Mouse (Mus musculus) lung, postnatal 0 days (tissue): Measurements from ENCODE around the gene Ddx59. TPM values are rescaled to one million over a fixed set of nuclear protein-coding genes. Genes with fewer than 3 reads are reported as not detected.

Source experiments
- ATAC-seq: fragments of 200-750 bp; cut with Nextera tagmentation; 2 replicates; pipeline ENCODE4 v1.8.0; 2017; ENCODE audit warnings: moderate library complexity
- DNase-seq: peaks from one replicate; pipeline ENCODE4 v3.0.0-alpha.2; 2016; ENCODE audit warnings: low spot score
- H3K27ac ChIP-seq: fragments of 300-500 bp; sonication (generic); 2 replicates; pipeline ENCODE4 v1.5.1; 2014; ENCODE audit warnings: antibody characterized with exemption, mild to moderate bottlenecking, low read length, mixed read lengths
- H3K27me3 ChIP-seq: fragments of 300-500 bp; sonication (generic); replicated peaks from 2 replicates; pipeline ENCODE4 v1.6.1; 2014; ENCODE audit warnings: low read length, mixed read lengths; ENCODE audit not compliant: insufficient read depth
- H3K36me3 ChIP-seq: fragments of 300-500 bp; sonication (generic); 2 replicates; pipeline ENCODE4 v1.6.1; 2014; ENCODE audit warnings: low read length, mixed read lengths; ENCODE audit not compliant: insufficient read depth
- H3K4me1 ChIP-seq: fragments of 300-500 bp; sonication (generic); 2 replicates; pipeline ENCODE4 v1.6.1; 2014; ENCODE audit warnings: antibody characterized with exemption, low read depth, low read length, mixed read lengths; ENCODE audit not compliant: insufficient read depth
- H3K4me2 ChIP-seq: fragments of 300-500 bp; sonication (generic); replicated peaks from 2 replicates; pipeline ENCODE4 v1.6.1; 2014; ENCODE audit warnings: low read depth, mild to moderate bottlenecking, low read length, moderate library complexity, mixed read lengths
- H3K4me3 ChIP-seq: fragments of 300-500 bp; sonication (generic); 2 replicates; pipeline ENCODE4 v1.5.1; 2014; ENCODE audit warnings: low read depth, low read length
- H3K9ac ChIP-seq: fragments of 300-500 bp; sonication (generic); replicated peaks from 2 replicates; pipeline ENCODE4 v1.6.1; 2014; ENCODE audit warnings: low read depth, mild to moderate bottlenecking
- H3K9me3 ChIP-seq: fragments of 300-500 bp; sonication (generic); 2 replicates; pipeline ENCODE4 v1.6.1; 2016; ENCODE audit warnings: low read length, mixed read lengths
- CTCF ChIP-seq: IDR thresholded peaks from 2 replicates; pipeline ENCODE4 v1.5.1; 2016; ENCODE audit warnings: antibody characterized with exemption, mild to moderate bottlenecking
- EP300 ChIP-seq: IDR thresholded peaks from 2 replicates; pipeline ENCODE4 v1.6.1; 2016; ENCODE audit warnings: antibody characterized with exemption, mild to moderate bottlenecking, control low read depth
- WGBS: fragments of 180-500 bp; shearing (Covaris S2); extraction: QIAGEN DNeasy Blood & Tissue Kit; methylation state at CpG from one replicate; pipeline ENCODE4 v1.1.7; 2014; 5-methylcytosine and 5-hydroxymethylcytosine counted together
- polyA plus RNA-seq: library from polyadenylated mRNA; unstranded; fragments of >200 nt; fragmentation: Nextera tagmentation; extraction: Ambion mirVana; gene quantifications from 2 replicates; pipeline ENCODE4 v1.2.1, GENCODE M21; 2015

Gene Ddx59
- 8.0 and 8.5 TPM in 2 replicates for polyA plus RNA-seq

- H3K27me3 ChIP-seq = no peaks in the 10 kb centered on the region
- no peak for TF ChIP-seq CTCF
Observed at GRCm38 (mm10) chr1:136414798-136415755, at the start of gene Ddx59. TSS of gene Ddx59 (plus strand) at chr1:136415271.

GRCm38 (mm10) chr1:136365986-136366385 lies 49.1 kb upstream of the Ddx59 start:
- Histone ChIP-seq H3K27me3 (no peaks in the 10 kb centered on the region), H3K4me1 (peaks cover 9% of the 10 kb centered on the region; the same call in 1 of the 2 replicates), H3K4me3 (no peak overlapping the region), H3K9ac (no peak overlapping the region), H3K4me2 (no peak overlapping the region), H3K9me3 (no peaks in the 10 kb centered on the region), H3K36me3 (no peaks in the 10 kb centered on the region), H3K27ac (0 out of 2 replicates have a peak overlapping the region, but pooled peaks have one; percentile 14)
- 57% methylated on average over 3 of the region's 3 CpGs for WGBS
- ATAC-seq = peak; percentile 78
- TF ChIP-seq CTCF = no peak
- no peak; the same call in 1 of the 2 replicates for TF ChIP-seq EP300
- peak; percentile 84 for DNase-seq

More at GRCm38 (mm10) chr1:136414798-136415755, at the start of gene Ddx59:
- H3K4me2 ChIP-seq = peak within 1 kb of the TSS; percentile 41
- peak within 1 kb of the TSS; percentile 69 for H3K4me3 ChIP-seq
- H3K36me3 ChIP-seq = no peaks in the 10 kb centered on the region
- H3K27ac ChIP-seq = peak within 1 kb of the TSS; percentile 99
- peak within 1 kb of the TSS; percentile 88 for H3K9ac ChIP-seq
- 3% methylated on average over 78 of the region's 78 CpGs for WGBS
- H3K9me3 ChIP-seq = no peaks in the 10 kb centered on the region
- peaks cover 3% of the 10 kb centered on the region; the same call in 1 of the 2 replicates for H3K4me1 ChIP-seq
- ATAC-seq = peak; percentile 99
- peak; percentile 98 for DNase-seq

GRCm38 (mm10) chr1:136379261-136379660 lies 35.8 kb upstream of the Ddx59 start:
- 96% methylated on average over 7 of the region's 7 CpGs for WGBS
- Histone ChIP-seq H3K27ac (no peak overlapping the region), H3K9me3 (no peaks in the 10 kb centered on the region), H3K4me2 (no peak overlapping the region), H3K27me3 (no peaks in the 10 kb centered on the region), H3K9ac (no peak overlapping the region), H3K4me3 (no peak overlapping the region), H3K4me1 (peaks cover 4% of the 10 kb centered on the region; the same call in 1 of the 2 replicates), H3K36me3 (no peaks in the 10 kb centered on the region)
- DNase-seq = no peak
- ATAC-seq = no peak
- no peak for TF ChIP-seq CTCF
- no peak for TF ChIP-seq EP300

GRCm38 (mm10) chr1:136380161-136380560 lies 34.9 kb upstream of the Ddx59 start:
- Histone ChIP-seq H3K4me2 (no peak overlapping the region), H3K4me3 (no peak overlapping the region), H3K9me3 (no peaks in the 10 kb centered on the region), H3K27me3 (no peaks in the 10 kb centered on the region), H3K4me1 (peaks cover 4% of the 10 kb centered on the region; the same call in 1 of the 2 replicates), H3K9ac (no peak overlapping the region), H3K36me3 (no peaks in the 10 kb centered on the region), H3K27ac (no peak overlapping the region)
- no peak for TF ChIP-seq CTCF
- no peak for TF ChIP-seq EP300
- no peak for DNase-seq
- 83% methylated on average over 4 of the region's 4 CpGs for WGBS
- ATAC-seq = no peak

- Histone ChIP-seq H3K9ac (no peak overlapping the region), H3K4me3 (no peak overlapping the region), H3K36me3 (no peaks in the 10 kb centered on the region), H3K27ac (no peak overlapping the region), H3K4me1 (peaks cover 4% of the 10 kb centered on the region; the same call in 1 of the 2 replicates), H3K9me3 (no peaks in the 10 kb centered on the region), H3K27me3 (no peaks in the 10 kb centered on the region), H3K4me2 (no peak overlapping the region)
- 90% methylated on average over 8 of the region's 8 CpGs for WGBS
- DNase-seq = no peak
- ATAC-seq = no peak
- TF ChIP-seq CTCF (no peak), EP300 (no peak)
Observed at GRCm38 (mm10) chr1:136380606-136381005, 34.5 kb upstream of the Ddx59 start.

GRCm38 (mm10) chr1:136381169-136381568 lies 33.9 kb upstream of the Ddx59 start:
- H3K9me3 ChIP-seq = no peaks in the 10 kb centered on the region
- no peak overlapping the region for H3K9ac ChIP-seq
- 47% methylated on average over 6 of the region's 6 CpGs for WGBS
- no peak overlapping the region for H3K4me2 ChIP-seq
- H3K27me3 ChIP-seq = no peaks in the 10 kb centered on the region
- ATAC-seq (peak; percentile 67), DNase-seq (peak; percentile 56)
- H3K4me3 ChIP-seq = no peak overlapping the region
- TF ChIP-seq EP300 (no peak), CTCF (no peak)
- H3K27ac ChIP-seq = peak overlapping the region; percentile 43; the same call in 1 of the 2 replicates
- H3K4me1 ChIP-seq = peaks cover 4% of the 10 kb centered on the region; the same call in 1 of the 2 replicates
- no peaks in the 10 kb centered on the region for H3K36me3 ChIP-seq
